In the genomic region with DNA sequence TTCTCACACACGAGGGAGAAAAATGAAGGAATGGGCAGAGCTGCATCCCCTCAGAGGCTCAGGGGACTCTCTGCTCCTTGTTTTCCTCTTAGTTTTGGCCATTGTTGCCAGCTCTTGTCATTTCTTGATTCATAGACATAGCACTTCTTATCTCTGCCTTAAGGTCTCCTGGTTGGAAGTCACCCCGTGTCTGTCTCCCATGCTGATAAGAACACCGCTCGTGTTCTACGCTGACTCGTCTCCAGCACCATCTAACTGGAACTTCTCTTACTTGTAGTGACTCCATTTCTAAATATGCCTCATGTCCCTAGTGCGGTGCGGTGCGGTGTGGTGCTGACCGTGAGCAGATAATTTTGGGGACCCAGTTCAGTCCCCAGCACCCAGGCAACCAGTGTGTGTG, we compare ENCODE assay signal across 23 mouse cellular contexts. TPM values are rescaled to one million over a fixed set of nuclear protein-coding genes. Genes with fewer than 3 reads are reported as not detected.
DNase-seq lines count a peak whose midpoint lies in the region; ATAC-seq and TF ChIP-seq lines count a peak whose summit lies in the region.
"Had no signal": no experiment of that assay in that cellular context is flagged by ENCODE, and none has a peak within 500 bp of the region (broad histone marks: within the 10 kb centered on the region; RNA-seq: fewer than 3 reads in every experiment).

No protein-coding gene starts in this region.

- no peak overlapping the region for H3K4me2 ChIP-seq in liver, embryonic 12.5 days
- no peak overlapping the region for H3K4me2 ChIP-seq in liver, postnatal 0 days (ENCODE audit: low read depth, low read length)
- no peak overlapping the region for H3K4me2 ChIP-seq in liver, embryonic 13.5 days
- H3K4me2 ChIP-seq in liver, embryonic 16.5 days (ENCODE audit: low read depth, low read length), result no peak overlapping the region
- H3K4me2 ChIP-seq: heart, embryonic 11.5 days; hindbrain, embryonic 12.5 days; hindbrain, embryonic 15.5 days had no signal

- no peak overlapping the region for H3K4me3 ChIP-seq in cerebellum, adult 2 months (replicated peaks; ENCODE audit: insufficient read depth, low read depth, low read length)
- no peak overlapping the region for H3K4me3 ChIP-seq in liver, embryonic 12.5 days
- H3K4me3 ChIP-seq in liver, postnatal 0 days (ENCODE audit: low read depth, low read length), result no peak overlapping the region
- H3K4me3 ChIP-seq in liver, embryonic 13.5 days (replicated peaks), result no peak overlapping the region
- H3K4me3 ChIP-seq in liver, embryonic 16.5 days (ENCODE audit: low read depth, low read length), result no peak overlapping the region
- H3K4me3 ChIP-seq: forebrain, embryonic 10.5 days; gastrocnemius, adult 2 months; hindbrain, embryonic 12.5 days; hindbrain, embryonic 15.5 days had no signal

- TF ChIP-seq POLR2A in cerebellum, adult 2 months (IDR thresholded peaks at IDR 0.05; ENCODE audit: borderline replicate concordance, insufficient read depth, low read length), result no peak

- peaks cover 27% of the 10 kb centered on the region for H3K4me1 ChIP-seq in cerebellum, adult 2 months (ENCODE audit: control insufficient read depth, insufficient read depth, low read length)
- H3K4me1 ChIP-seq in liver, embryonic 12.5 days, result peaks cover 11% of the 10 kb centered on the region
- H3K4me1 ChIP-seq in liver, postnatal 0 days (ENCODE audit: insufficient read depth), result no peaks in the 10 kb centered on the region
- H3K4me1 ChIP-seq in liver, embryonic 13.5 days (replicated peaks), result peaks cover 9% of the 10 kb centered on the region
- H3K4me1 ChIP-seq in liver, embryonic 16.5 days (ENCODE audit: control insufficient read depth, low read depth, low read length), result no peaks in the 10 kb centered on the region; the same call in 1 of the 2 replicates
- H3K4me1 ChIP-seq: forebrain, embryonic 10.5 days had no signal

- peak; percentile 15 to 17 for DNase-seq in cerebellum, adult 2 months
- DNase-seq in cerebellum, postnatal 25 days, result no peak
- DNase-seq in liver, postnatal 0 days, result no peak
- DNase-seq in liver, embryonic 13.5 days, result peak; percentile 3
- no peak for DNase-seq in spleen, adult 12 weeks (ENCODE audit: low spot score)
- no peak for DNase-seq in lung, postnatal 10 days
- DNase-seq: adrenal gland, adult 8-10 months; adrenal gland, postnatal 25 days; cerebellum, adult 11-12 months; cerebellum, adult 9-11 months; cerebellum, postnatal 36 days; forebrain, postnatal 0 days; gastrocnemius, adult 2 months; gastrocnemius, postnatal 14 days; heart, adult 11 months had no signal

- no peak for TF ChIP-seq CTCF in cerebellum, adult 2 months (IDR thresholded peaks at IDR 0.05; ENCODE audit: borderline replicate concordance, insufficient read depth, low read depth, low read length)
- no peak for TF ChIP-seq CTCF in liver, postnatal 0 days (IDR thresholded peaks at IDR 0.05; ENCODE audit: low read depth)

- no peak overlapping the region for H3K9ac ChIP-seq in liver, embryonic 12.5 days
- H3K9ac ChIP-seq in liver, postnatal 0 days (replicated peaks), result no peak overlapping the region
- no peak overlapping the region for H3K9ac ChIP-seq in liver, embryonic 13.5 days
- no peak overlapping the region for H3K9ac ChIP-seq in liver, embryonic 16.5 days (ENCODE audit: low read depth, low read length)
- H3K9ac ChIP-seq: forebrain, postnatal 0 days; hindbrain, embryonic 12.5 days; hindbrain, embryonic 15.5 days had no signal

- WGBS in cerebellum, adult 2 months, result 88% methylated on average over 10 of the region's 10 CpGs
- WGBS in liver, embryonic 12.5 days (ENCODE audit: insufficient replicate concordance), result 40% methylated on average over 10 of the region's 10 CpGs
- WGBS in liver, postnatal 0 days (ENCODE audit: insufficient replicate concordance), result 62% methylated on average over 10 of the region's 10 CpGs
- 49% methylated on average over 10 of the region's 10 CpGs for WGBS in liver, embryonic 13.5 days (ENCODE audit: insufficient replicate concordance)
- 47% methylated on average over 10 of the region's 10 CpGs for WGBS in liver, embryonic 16.5 days (ENCODE audit: insufficient replicate concordance)

- H3K36me3 ChIP-seq in liver, embryonic 12.5 days, result peaks cover 18% of the 10 kb centered on the region
- H3K36me3 ChIP-seq in liver, postnatal 0 days (replicated peaks; ENCODE audit: insufficient read depth, low read length), result no peaks in the 10 kb centered on the region
- no peaks in the 10 kb centered on the region; the same call in 1 of the 2 replicates for H3K36me3 ChIP-seq in liver, embryonic 13.5 days
- H3K36me3 ChIP-seq in liver, embryonic 16.5 days (ENCODE audit: control insufficient read depth, insufficient read depth), result no peaks in the 10 kb centered on the region
- H3K36me3 ChIP-seq: hindbrain, embryonic 15.5 days had no signal

- no peaks in the 10 kb centered on the region for H3K9me3 ChIP-seq in liver, embryonic 12.5 days (replicated peaks)
- H3K9me3 ChIP-seq in liver, postnatal 0 days (ENCODE audit: low read length), result no peaks in the 10 kb centered on the region
- H3K9me3 ChIP-seq in liver, embryonic 13.5 days (replicated peaks), result no peaks in the 10 kb centered on the region
- H3K9me3 ChIP-seq in liver, embryonic 16.5 days (replicated peaks; ENCODE audit: control insufficient read depth, low read length), result no peaks in the 10 kb centered on the region
- H3K9me3 ChIP-seq: forebrain, embryonic 10.5 days; hindbrain, embryonic 12.5 days; hindbrain, embryonic 15.5 days had no signal

- H3K27ac ChIP-seq in cerebellum, adult 2 months (ENCODE audit: insufficient read depth, low read length), result no peak overlapping the region
- no peak overlapping the region for H3K27ac ChIP-seq in liver, embryonic 12.5 days
- no peak overlapping the region for H3K27ac ChIP-seq in liver, postnatal 0 days (ENCODE audit: low read depth)
- H3K27ac ChIP-seq in liver, embryonic 13.5 days, result no peak overlapping the region
- H3K27ac ChIP-seq in liver, embryonic 16.5 days (ENCODE audit: low read length), result no peak overlapping the region
- H3K27ac ChIP-seq: forebrain, embryonic 10.5 days; gastrocnemius, adult 2 months; hindbrain, embryonic 12.5 days; hindbrain, embryonic 15.5 days had no signal

- no peaks in the 10 kb centered on the region for H3K27me3 ChIP-seq in cerebellum, adult 2 months (ENCODE audit: control insufficient read depth, insufficient read depth, low read length)
- no peaks in the 10 kb centered on the region for H3K27me3 ChIP-seq in liver, embryonic 12.5 days (replicated peaks)
- H3K27me3 ChIP-seq in liver, postnatal 0 days (ENCODE audit: insufficient read depth, low read length), result no peaks in the 10 kb centered on the region
- no peaks in the 10 kb centered on the region for H3K27me3 ChIP-seq in liver, embryonic 13.5 days
- no peaks in the 10 kb centered on the region for H3K27me3 ChIP-seq in liver, embryonic 16.5 days (ENCODE audit: control insufficient read depth, insufficient read depth, low read depth, low read length)
- H3K27me3 ChIP-seq: hindbrain, embryonic 12.5 days; hindbrain, embryonic 15.5 days had no signal

- peak; percentile 72 for ATAC-seq in liver, embryonic 12.5 days
- no peak for ATAC-seq in liver, postnatal 0 days
- peak; percentile 78 for ATAC-seq in liver, embryonic 13.5 days (ENCODE audit: low read depth)
- 0 out of 2 replicates have a peak, but pooled peaks have one; percentile 58 for ATAC-seq in liver, embryonic 16.5 days (ENCODE audit: low read depth)
- ATAC-seq: activated CD4-positive, CD25-positive, alpha-beta regulatory T cell, adult 4 months; forebrain, embryonic 14.5 days; forebrain, postnatal 0 days had no signal

- no peak for TF ChIP-seq EP300 in liver, postnatal 0 days (IDR thresholded peaks at IDR 0.05; ENCODE audit: low read depth)

RNA-seq across cellular contexts. Expression of a gene that starts 52.6 kb away (rescaled TPM):
- polyA plus RNA-seq in cerebellum, adult 2 months (2012; rRNA removed), result 4.9 and 5.0 TPM in 2 replicates
- polyA plus RNA-seq in liver, embryonic 12.5 days (2016; fragmentation: Nextera tagmentation; extraction: Ambion mirVana), result 5.1 and 5.8 TPM in 2 replicates
- polyA plus RNA-seq in liver, postnatal 0 days (2015; fragmentation: Nextera tagmentation; extraction: Ambion mirVana), result 0.45 and 0.63 TPM in 2 replicates
- 1.9 and 2.9 TPM in 2 replicates for polyA plus RNA-seq in liver, embryonic 13.5 days (2015; fragmentation: Nextera tagmentation; extraction: Ambion mirVana)
- polyA plus RNA-seq in liver, embryonic 16.5 days (2015; fragmentation: Nextera tagmentation; extraction: Ambion mirVana), result 1.3 and 1.5 TPM in 2 replicates
- polyA plus RNA-seq: activated CD4-positive, CD25-positive, alpha-beta regulatory T cell, adult 4 months had no signal

RNA-seq across cellular contexts. Expression of a gene that starts 54.2 kb away (rescaled TPM):
- 7.7 and 10.1 TPM in 2 replicates for polyA plus RNA-seq in cerebellum, adult 2 months (2012; rRNA removed)
- 2.9 and 4.3 TPM in 2 replicates for polyA plus RNA-seq in liver, embryonic 12.5 days (2016; fragmentation: Nextera tagmentation; extraction: Ambion mirVana)
- 0.47 and 0.65 TPM in 2 replicates for polyA plus RNA-seq in liver, postnatal 0 days (2015; fragmentation: Nextera tagmentation; extraction: Ambion mirVana)
- 1.9 and 2.2 TPM in 2 replicates for polyA plus RNA-seq in liver, embryonic 13.5 days (2015; fragmentation: Nextera tagmentation; extraction: Ambion mirVana)
- polyA plus RNA-seq in liver, embryonic 16.5 days (2015; fragmentation: Nextera tagmentation; extraction: Ambion mirVana), result 0.96 and 1.4 TPM in 2 replicates
- polyA plus RNA-seq: activated CD4-positive, CD25-positive, alpha-beta regulatory T cell, adult 4 months had no signal

Comparison
In these comparisons a context has a peak if more than half of its experiments do, and no peak if none do; other contexts are left out.
1. DNase-seq: peak in cerebellum, adult 2 months (2 of 2) and liver, embryonic 13.5 days (single experiment); none in cerebellum, postnatal 25 days (0 of 2), liver, postnatal 0 days (single experiment), spleen, adult 12 weeks (single experiment) and lung, postnatal 10 days (single experiment).